Mouse (Mus musculus) bone marrow, adult 2 months (tissue): ENCODE measurements around the gene Pnpla1. TPM values are rescaled to one million over a fixed set of nuclear protein-coding genes. Genes with fewer than 3 reads are reported as not detected.

Experiments
- H3K27ac ChIP-seq: fragments of 200-500 bp; 2 replicates; pipeline ENCODE4 v1.5.1; 2012; ENCODE audit warnings: low read depth, mild to moderate bottlenecking, control low read depth, inconsistent platforms, low read length; ENCODE audit not compliant: control insufficient read depth, poor library complexity, insufficient read depth
- H3K4me1 ChIP-seq: fragments of 200-500 bp; 2 replicates; pipeline ENCODE4 v1.6.1; 2011; ENCODE audit warnings: low read length; ENCODE audit not compliant: control insufficient read depth, insufficient read depth
- H3K4me3 ChIP-seq: fragments of 200-500 bp; replicated peaks from 2 replicates; pipeline ENCODE3; 2011; ENCODE audit warnings: mild to moderate bottlenecking, low read depth, low read length, control low read depth; ENCODE audit not compliant: control insufficient read depth
- CTCF ChIP-seq: fragments of 200-500 bp; IDR thresholded peaks from 2 replicates; pipeline ENCODE4 v1.5.1; 2011; ENCODE audit warnings: low read length, control low read depth; ENCODE audit not compliant: control insufficient read depth, insufficient read depth
- POLR2A ChIP-seq: fragments of 200-500 bp; IDR thresholded peaks from 2 replicates; pipeline ENCODE4 v1.6.1; 2011; ENCODE audit warnings: low read depth, mild to moderate bottlenecking, control low read depth, low read length, borderline replicate concordance; ENCODE audit not compliant: control insufficient read depth
- WGBS: fragments of 180-500 bp; shearing (Covaris S2); methylation state at CpG from one replicate; pipeline ENCODE4 v1.1.7; 2018; 5-methylcytosine and 5-hydroxymethylcytosine counted together
- polyA plus RNA-seq: library from polyadenylated mRNA; stranded (reverse); fragments of >200 nt; gene quantifications from 2 replicates; pipeline ENCODE4 v1.2.4, GENCODE M21; 2011; ENCODE audit warnings: low replicate concordance; ENCODE audit not compliant: missing spikeins, insufficient read depth, insufficient read length

Pnpla1 gene
- polyA plus RNA-seq, 1 experiment, result 0.67 TPM

DNA sequence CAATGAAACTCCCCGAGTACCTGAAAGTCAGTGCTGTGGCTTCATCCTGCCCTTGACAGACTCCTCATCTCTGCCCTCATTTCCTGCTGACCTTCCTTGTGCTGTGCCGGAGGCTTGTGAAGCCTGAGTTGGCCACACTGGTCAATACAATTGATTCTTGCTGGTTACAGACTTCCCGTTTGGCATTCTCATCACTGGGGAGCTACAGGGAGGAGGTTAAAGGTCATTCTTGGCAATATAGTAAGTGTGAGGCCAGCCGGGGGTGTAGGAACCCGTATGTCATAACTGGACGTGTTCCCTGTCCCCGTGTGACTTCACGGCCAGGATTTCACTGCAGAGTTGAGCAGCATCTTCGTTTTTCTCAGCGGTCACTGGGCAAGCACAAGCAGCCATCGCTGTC, 13.6 kb downstream of the Pnpla1 start:
- TF ChIP-seq POLR2A (no peak), CTCF (no peak)
- H3K4me3 ChIP-seq, result no peak overlapping the region
- peak overlapping the region; percentile 73 for H3K27ac ChIP-seq
- WGBS, result 57% methylated on average over 11 of the region's 11 CpGs
- peaks cover 2% of the 10 kb centered on the region; the same call in 1 of the 2 replicates for H3K4me1 ChIP-seq

DNA sequence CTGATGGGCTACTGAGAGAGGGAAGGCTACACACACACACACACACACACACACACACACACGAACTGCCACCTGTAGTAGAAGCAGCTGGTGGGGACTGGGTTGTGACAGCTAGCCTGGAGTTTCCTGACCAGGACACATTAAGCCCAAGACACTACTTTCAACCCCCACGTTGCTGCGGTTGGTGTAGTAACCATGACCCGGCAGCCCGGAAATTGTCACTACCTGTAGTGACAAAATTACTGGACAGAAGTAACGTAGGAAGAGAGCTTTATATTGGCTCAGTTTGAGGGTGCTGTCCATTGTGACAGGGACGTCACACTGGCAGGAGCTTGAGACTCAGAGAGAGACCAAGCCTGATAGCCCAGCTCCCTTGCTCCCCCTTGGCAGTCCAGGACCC, 14.1 kb downstream of the Pnpla1 start:
- Histone ChIP-seq H3K4me3 (no peak overlapping the region), H3K27ac (peak overlapping the region; percentile 73), H3K4me1 (no peaks in the 10 kb centered on the region; the same call in 1 of the 2 replicates)
- no peak for TF ChIP-seq POLR2A
- TF ChIP-seq CTCF, result no peak
- WGBS, result 46% methylated on average over 7 of the region's 7 CpGs

DNA sequence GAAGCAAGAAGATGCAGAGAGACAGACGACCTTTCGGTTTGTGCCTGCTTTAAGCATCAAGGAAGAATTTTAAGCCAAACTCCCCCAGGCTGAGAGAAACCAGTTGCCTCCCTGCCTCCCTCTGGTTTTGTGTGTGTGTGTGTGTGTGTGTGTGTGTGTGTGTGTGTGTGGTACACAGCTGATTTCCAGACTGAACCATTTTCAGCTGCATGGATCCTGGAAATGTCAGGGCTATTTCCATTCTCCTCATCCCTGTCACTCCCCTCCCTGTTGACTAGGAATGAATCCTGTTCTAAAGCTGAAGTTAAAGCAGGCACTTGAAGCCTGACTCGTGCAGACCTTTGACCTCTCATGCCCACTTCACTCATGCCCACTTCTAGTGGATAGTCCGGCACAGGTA, 16.0 kb downstream of the Pnpla1 start:
- no peak overlapping the region for H3K27ac ChIP-seq
- WGBS, result 73% methylated on average over 4 of the region's 4 CpGs
- TF ChIP-seq POLR2A (no peak), CTCF (no peak)
- no peak overlapping the region for H3K4me3 ChIP-seq
- no peaks in the 10 kb centered on the region; the same call in 1 of the 2 replicates for H3K4me1 ChIP-seq

DNA sequence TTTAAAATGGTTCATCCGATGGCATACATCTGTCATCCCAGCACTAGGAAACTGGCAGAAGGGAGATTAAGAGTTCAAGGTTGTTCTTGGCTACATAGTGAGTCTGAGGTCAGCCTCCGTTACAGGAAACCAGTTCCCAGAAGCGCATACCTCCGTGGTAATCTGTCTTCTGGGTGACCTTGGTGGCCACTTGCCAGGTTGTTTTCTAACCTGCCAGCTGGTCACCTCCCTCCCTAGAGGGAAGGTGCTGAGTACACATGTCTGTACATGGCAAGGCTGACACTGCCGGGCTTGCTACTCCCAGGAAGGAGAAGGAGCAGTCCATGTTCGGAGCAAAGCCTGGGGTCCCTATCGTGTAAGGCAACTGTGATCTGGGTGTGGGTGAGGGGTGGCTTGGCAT, 16.6 kb downstream of the Pnpla1 start:
- no peak overlapping the region for H3K4me3 ChIP-seq
- H3K27ac ChIP-seq, result no peak overlapping the region
- TF ChIP-seq POLR2A, result no peak
- TF ChIP-seq CTCF, result no peak
- no peaks in the 10 kb centered on the region; the same call in 1 of the 2 replicates for H3K4me1 ChIP-seq
- 40% methylated on average over 7 of the region's 7 CpGs for WGBS

DNA sequence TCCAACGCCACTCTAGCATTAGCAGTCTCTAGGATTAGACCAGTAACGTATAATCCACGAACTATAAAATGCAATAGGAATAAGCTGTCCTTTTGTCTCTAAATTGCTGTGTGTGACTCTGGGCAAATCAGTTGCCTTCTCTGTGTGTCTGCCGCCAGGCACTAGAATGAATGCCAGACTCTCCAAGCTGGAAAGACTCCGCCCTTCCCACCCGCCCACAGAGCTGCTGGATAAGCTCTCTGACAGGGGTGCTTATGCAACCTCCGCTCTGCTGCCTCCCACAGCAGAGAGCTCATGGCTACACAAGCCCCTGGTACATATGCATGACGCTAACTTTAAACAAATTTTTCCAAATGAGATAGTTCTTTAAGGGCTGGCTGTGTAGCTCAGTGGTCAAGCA, 17.1 kb downstream of the Pnpla1 start:
- 55% methylated on average over 8 of the region's 8 CpGs for WGBS
- no peak for TF ChIP-seq CTCF
- no peak for TF ChIP-seq POLR2A
- Histone ChIP-seq H3K27ac (no peak overlapping the region), H3K4me3 (no peak overlapping the region), H3K4me1 (no peaks in the 10 kb centered on the region; the same call in 1 of the 2 replicates)

DNA sequence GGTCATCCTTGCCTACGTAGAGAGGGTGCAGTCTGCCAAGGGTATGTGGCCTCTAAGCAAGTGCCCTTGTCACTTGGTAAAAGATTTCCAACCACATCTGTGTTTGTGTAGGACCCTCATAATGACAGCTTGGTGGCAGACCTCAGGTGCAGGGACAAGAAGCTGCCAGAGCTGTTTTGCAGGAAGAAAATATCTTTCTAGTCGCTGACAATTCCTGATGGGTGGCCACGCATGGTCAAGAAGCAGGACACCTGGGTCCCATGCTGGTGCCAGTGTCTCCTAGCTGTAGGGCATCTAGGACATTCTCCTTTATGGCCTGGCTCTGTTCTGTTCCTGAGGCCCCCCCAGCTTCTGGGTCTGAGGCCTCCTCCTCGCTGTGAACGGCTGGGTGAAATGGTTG, 18.1 kb downstream of the Pnpla1 start:
- 79% methylated on average over 5 of the region's 5 CpGs for WGBS
- no peak overlapping the region for H3K4me3 ChIP-seq
- no peaks in the 10 kb centered on the region; the same call in 1 of the 2 replicates for H3K4me1 ChIP-seq
- H3K27ac ChIP-seq, result no peak overlapping the region
- TF ChIP-seq CTCF (no peak), POLR2A (no peak)

DNA sequence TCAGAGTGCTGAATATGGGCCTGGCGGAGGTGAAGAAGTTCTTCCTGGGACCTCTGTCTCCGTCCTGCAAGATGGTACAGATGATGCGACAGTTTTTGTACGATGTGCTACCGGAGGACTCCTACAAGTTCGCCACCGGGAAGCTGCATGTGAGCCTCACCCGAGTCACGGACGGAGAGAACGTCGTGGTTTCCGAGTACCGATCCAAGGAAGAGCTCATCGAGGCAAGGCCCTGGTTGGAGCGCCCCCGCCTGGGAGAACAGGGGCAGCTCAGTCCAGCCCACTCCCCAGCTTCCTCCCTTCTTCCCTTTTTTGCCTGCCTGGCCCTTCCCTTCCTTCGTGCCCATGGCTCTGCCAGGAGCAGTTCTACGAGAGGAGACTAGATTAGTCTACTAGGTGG, 18.6 kb downstream of the Pnpla1 start:
- H3K4me1 ChIP-seq, result no peaks in the 10 kb centered on the region; the same call in 1 of the 2 replicates
- H3K27ac ChIP-seq, result no peak overlapping the region
- no peak overlapping the region for H3K4me3 ChIP-seq
- no peak for TF ChIP-seq POLR2A
- peak; percentile 64 for TF ChIP-seq CTCF
- 16% methylated on average over 19 of the region's 19 CpGs for WGBS

DNA sequence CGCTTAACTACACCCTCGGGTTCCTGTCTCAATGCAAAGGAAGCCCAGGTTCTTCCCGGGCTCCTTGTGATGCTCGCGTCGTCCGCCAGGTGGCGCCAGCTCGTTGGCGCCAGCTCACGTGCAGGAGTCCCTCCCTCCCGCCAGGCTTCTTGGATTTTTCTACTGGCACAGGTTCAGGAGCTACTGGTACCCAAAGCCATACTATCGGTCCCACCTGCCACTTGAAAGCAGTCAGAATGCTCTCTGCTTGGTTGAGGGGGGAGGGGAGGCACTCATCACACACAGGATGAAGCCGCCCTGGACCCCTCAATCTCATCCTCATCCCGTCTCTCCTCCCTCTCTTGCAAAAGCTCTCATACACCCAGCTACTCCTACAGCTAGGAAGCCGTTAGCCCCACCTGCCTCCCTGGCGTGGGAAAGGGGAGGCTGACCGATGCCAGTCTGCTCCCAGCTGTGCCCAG, 21.8 kb downstream of the Pnpla1 start:
- TF ChIP-seq CTCF, result peak; percentile 94
- TF ChIP-seq POLR2A, result no peak; the same call in 1 of the 2 replicates
- Histone ChIP-seq H3K4me3 (no peak overlapping the region), H3K4me1 (peaks cover 1% of the 10 kb centered on the region; the same call in 1 of the 2 replicates), H3K27ac (no peak overlapping the region)
- 16% methylated on average over 18 of the region's 18 CpGs for WGBS

DNA sequence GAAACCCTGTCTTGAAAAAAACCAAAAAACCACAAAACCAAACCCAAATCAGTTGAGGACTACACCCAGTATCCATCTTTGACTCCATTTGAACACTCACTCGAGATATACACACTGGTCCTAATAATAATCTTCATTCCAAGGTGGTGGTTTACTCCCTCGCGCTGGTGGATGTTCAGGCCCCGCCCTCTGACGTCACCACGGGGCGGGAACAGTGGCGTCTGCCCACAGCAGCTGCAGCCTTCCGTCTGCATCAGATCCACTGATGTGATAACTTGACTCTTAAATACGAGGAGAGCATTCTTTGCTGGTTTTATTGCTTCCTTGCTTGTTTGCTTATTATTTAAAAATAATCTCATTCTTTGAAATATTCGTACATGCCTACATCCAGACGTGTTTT, 24.1 kb downstream of the Pnpla1 start:
- peaks cover 1% of the 10 kb centered on the region; the same call in 1 of the 2 replicates for H3K4me1 ChIP-seq
- no peak overlapping the region for H3K4me3 ChIP-seq
- 1% methylated on average over 12 of the region's 12 CpGs for WGBS
- TF ChIP-seq CTCF (no peak), POLR2A (no peak)
- no peak overlapping the region for H3K27ac ChIP-seq
